Mouse (Mus musculus): ENCODE results near the gene Pacsin1. TPM values are rescaled to one million over a fixed set of nuclear protein-coding genes. Genes with fewer than 3 reads are reported as not detected.

Gene Pacsin1
- total RNA-seq, 2 experiments from 2014 or later = 0.33 to 1.8 TPM

DNA sequence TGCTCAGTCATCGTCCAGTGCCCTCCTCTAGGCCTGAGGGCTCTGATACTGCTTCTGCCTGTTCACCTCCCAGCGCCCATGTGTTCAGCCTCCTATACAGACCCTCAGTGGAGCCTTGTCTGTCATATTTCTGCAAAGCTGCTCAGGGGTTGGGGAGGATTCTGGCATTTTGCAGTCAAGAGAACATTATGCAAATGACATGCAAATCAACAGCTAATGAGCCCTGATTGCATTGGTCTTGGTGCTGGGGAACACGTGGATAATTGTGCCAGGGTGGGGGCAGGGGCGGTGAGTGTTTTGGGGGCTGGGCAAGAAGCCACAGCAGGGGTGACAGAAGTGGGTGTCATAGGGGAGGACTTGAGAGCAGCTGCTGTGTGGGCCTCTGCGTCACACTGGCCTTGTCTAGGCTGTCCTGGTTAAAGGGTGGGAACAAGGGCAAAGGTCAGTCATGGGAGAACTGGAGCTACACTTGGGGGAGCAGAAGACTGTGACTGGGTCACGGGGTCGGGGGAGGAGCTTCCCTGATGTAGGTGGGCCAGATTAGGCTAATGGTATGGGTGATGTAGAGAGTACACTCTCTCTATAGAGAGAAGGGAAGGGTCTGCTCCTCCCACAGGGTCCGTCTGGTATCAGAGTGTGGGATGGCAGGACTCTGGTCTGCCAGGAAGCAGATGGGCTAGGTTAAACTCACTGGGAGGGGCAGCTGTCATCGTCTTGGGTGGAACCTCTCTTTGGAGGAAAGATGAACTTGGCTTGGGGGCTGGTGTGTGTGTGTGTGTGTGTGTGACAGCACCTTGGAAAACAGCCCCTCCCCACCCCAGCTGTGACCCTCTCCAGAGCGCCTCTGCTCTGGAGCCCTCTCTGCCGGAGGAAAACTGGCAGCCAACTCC, 23.9 kb downstream of the Pacsin1 start:
- no peak for DNase-seq

DNA sequence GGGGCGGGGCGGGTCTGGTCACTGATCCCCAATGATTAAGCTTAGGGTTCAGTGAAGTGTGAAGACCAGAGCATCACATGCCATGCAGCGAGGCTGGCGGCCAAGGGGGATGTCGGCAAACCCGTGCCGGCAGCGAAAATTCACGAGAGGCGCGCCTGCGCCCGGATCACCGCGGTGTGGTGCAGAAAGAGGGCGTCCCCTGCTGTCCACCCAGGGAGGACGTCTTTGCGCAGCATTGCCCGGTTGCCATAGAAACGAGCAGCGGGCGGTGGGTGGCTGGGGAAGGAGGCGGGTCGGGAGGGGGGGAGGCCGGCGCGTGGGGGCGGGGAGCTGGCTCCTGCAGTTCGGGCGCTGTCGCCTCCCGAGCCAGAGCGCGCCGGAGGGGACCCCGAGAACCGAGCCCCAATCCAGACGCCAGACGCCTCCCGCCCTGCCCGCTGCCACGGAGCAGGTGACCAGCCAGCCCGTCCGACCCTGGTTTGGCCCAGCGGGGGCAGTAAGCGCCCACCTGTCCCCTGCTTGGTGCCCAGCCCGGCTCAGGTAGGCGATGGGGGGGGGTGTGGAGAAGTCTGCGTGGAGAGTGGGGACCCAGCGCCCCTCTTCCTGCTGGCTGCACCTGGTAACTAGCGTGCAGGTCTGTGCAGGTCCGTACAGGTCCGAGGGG, 29.7 kb downstream of the Pacsin1 start:
- peak; percentile 53 for DNase-seq

DNA sequence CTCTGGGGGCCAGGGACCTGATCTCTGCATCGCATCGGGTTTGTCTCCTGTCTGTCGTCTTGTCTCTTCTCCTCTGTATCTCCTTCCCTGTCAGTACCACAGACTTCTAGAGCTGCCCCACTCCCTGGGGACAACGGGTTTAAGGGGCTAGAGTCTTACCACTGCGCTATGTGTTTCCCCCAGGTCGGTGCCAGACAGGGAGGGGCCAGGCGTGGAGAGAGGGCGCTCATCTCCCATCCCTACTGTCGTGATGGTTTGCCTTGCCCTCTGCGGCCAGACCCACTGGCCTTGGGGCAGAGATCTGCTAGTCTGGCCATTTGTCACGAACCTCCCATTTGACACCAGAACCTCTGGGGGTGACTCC, 30.2 kb downstream of the Pacsin1 start:
- no peak for DNase-seq

DNA sequence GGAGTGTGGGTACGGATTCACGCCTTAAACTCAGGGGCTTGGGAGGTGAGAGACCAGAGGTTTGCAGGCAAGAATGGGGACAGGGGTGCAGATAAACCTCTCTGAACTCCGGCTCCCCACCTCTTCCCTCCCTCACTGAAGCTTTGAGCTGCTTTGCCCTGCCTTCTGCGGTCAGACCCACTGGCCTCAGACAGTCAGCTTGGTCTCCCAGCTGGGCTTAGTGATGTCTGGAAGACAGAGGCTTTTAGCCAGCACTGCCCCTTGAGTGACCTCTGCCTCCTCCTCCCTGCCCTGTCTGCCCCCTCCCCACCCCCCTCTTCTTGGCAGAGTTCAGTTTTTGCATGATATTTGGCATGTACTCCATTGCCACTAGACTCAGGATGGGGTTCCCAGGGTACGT, 31.1 kb downstream of the Pacsin1 start:
- no peak for DNase-seq

DNA sequence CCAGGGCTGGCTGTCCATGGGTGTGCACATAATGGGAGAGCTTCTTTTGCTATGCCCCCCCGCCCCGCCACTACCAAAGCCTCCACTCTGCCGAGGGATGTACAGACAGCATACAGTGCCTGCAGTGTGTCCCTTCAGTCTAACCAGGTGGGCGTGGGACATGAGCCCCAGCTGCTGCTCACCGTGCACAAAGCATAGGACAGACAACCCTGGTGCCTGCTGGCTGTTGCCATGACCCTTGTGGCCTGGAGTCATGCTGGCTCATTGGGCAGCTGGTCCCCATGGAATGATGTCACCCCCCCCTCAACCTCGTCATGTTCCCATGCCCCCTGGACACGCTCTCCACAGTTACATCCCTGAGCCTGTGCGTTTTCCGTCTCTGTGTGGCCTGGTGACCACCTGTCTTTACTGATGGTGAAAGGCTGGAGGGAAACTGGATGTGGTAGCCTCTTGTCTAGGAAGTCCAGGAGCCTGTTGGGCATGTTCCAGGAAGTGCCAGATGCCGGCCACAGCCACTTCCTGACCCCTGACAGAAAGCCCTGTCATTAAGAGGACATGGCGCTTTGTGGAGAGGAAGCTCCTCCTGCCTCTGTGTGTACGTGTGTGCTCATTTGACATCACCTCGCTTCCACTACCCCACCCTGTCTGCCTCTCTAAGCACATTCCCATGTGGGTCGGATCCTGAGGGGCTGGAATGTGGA, 35.8 kb downstream of the Pacsin1 start:
- no peak for DNase-seq

DNA sequence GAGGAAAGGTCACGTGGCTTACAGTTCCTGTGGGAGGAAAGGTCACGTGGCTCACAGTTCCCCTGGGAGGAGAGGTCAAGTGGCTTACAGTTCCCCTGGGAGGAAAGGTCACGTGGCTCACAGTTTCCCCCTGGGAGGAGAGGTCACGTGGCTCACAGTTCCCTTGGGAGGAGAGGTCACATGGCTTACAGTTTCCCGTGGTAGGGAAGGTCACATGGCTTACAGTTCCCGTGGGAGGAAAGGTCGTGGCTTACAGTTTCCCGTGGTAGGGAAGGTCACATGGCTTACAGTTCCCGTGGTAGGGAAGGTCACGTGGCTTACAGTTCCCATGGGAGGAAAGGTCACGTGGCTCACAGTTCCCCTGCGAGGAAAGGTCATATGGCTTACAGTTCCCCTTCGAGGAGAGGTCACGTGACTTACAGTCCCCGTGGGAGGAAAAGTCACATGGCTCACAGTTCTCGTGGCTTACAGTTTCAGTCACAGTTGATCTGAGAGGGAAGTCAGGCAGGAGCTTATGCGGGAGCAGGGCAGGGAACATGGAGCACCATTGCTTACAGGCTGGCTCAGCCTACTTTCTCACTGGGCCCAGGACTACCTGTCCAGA, 44.4 kb downstream of the Pacsin1 start:
- DNase-seq = no peak

DNA sequence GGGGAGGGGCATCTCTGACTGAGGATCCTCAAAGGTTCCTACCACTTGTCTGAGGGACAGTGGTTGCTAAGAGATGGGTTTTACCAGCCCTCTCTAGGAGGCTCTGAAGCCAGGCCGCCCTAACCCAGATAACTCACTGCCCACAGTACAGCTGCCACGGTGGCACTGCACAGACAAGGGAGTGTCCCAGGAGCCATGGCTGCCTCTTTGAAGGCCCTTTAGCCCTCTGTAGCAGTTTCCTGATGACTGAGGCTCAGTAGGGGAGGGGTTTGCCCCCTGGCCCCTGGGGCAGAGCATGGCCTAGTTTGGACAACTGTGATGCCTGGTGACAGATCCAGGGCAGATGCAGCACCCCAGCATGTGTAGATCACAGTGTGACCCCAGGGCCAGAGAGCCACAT, 45.5 kb downstream of the Pacsin1 start:
- no peak for DNase-seq

DNA sequence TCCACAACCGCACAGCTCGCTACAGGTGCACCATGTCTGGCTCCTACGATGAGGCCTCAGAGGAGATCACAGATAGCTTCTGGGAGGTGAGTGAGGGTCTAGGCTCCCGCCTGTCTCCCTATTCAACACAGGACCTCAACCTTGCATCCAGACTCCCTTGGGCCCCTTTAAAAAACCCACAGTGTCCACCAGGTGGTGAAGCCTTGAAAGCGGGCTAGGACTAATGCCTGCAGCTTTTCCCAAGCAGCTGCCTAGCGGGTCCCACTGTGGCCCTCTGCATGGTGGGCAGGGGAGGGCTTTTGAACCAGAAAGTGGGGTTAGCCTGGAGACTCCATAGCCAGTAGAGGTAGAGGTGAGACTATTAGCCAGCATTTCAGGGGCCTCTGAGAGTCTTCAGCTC, 46.5 kb downstream of the Pacsin1 start:
- no peak for DNase-seq

DNA sequence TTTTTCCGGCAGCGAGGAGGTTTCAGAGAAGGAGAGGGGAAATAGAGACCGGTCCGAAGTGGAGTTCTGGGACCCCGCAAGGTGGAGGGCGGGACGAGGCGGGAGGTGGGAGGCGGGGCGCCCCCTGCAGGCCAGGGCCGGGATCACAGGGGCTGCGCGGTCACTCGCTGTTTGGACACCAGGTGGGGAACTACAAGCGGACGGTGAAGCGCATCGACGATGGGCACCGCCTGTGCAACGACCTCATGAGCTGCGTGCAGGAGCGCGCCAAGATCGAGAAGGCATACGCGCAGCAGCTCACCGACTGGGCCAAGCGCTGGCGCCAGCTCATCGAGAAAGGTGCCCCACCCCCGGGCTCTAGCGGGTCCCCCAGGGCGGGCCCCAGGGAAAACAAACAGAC, 47.2 kb downstream of the Pacsin1 start:
- peak; percentile 67 for DNase-seq

DNA sequence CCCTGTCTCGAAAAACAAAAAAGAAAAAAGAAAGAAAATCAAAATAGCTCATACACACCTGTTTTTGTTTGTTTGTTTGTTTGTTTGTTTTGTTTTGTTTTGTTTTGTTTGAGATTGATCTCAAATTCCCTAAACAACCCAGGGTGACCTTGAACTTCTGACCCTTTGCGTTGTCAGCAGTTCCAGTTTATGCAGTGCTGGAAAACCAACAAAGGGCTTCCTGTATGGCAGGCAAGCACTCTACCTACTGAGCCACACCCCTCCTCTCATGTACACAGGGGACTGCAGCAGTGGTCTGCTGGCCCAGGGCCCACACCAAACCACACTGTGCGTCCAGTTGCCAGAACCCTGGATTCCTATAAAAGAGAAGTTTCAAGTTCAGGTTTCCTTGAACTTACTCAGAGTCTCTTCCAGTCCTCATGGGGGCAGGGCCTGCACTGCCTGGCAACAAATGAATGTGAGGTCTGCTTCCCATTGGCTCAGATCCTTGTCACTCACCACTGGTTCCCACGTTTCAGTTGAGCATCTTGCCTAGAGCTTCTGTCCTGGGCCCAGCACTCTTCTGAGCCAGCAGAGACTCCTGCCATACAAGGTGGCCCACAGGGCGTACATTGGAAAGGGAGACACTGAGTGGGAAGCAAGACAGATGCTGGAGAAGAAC, 48.8 kb downstream of the Pacsin1 start:
- peak; percentile 17 for DNase-seq

DNA sequence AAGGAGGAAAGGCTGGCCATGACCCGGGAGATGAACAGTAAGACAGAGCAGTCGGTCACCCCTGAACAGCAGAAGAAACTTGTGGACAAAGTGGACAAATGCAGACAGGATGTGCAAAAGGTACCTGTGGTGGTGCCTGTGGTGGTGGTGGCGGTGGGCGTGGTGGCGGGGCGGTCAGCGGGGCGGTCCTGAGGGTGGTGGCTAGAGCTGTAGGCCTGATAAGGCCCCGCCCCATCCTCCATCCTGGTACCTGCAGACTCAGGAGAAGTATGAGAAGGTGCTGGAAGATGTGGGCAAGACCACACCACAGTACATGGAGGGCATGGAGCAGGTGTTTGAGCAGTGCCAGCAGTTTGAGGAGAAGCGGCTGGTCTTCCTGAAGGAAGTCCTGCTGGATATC, 50.4 kb downstream of the Pacsin1 start:
- DNase-seq = no peak

DNA sequence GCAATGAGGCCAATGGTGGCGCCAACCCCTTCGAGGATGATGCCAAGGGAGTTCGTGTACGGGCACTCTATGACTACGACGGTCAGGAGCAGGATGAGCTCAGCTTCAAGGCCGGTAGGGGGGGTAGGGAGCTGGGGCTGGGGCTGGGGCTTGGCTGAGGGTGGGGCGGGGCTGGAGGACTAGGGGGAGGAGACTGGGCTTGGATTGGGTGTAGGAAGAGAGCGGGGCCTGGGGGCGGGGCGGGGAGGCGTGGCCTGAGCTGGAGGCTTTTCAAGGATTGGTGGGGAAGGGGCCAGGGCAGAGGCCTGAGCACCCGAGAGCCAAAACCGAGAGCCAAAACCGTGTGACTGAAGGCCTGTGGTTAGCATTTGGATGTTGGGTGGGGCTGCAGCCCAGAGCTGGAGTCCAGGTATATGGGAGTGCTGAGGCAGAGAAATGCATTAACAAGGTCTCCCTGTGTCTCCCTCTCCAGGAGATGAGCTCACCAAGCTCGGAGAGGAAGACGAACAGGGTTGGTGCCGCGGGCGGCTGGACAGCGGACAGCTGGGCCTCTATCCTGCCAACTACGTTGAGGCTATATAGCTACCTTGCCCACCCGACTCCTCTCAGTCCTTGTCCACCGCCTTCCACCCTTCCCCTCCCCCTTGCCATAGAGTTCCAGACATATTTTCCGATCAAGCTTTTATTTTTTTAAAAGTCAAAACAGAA, 52.8 kb downstream of the Pacsin1 start:
- peak; percentile 76 for DNase-seq

DNA sequence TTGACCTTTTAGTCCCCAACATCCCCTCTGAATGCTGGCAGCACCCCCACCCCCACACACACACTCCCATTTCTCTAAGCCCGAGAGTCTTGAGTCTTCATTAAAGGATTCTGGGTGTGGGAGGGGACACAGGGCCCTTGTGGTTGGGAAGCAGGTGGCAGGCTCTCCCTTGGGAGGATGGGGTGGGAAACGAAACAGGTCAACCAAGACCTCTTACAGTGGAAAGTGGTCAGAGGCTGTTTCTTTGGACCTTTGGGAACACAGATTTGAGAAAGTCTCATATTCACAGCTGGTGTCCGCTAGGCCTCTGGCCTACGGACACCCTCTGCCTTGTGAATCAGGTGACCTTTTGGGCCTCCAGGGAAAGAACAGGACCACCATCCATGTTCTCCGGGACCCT, 54.3 kb downstream of the Pacsin1 start:
- no peak for DNase-seq

DNA sequence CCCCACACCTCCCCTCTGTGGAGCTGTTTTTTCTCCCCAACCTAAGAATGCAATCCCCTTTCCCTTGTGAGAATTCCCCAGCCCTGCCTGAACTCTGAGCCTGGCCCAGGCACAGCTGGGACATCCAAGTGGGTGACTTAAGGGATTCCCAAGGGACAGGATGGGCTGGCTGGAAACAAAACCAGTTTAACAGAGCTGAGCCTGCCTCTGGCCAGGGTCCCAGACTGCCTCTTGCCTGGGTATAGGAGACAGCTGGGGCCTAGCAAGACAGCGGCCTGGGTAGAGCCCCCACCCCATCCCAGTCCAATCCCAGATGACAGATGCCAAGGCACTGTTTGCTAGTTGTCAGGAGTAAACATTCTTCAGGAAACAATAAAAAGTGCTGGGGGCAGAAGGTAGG, 57.5 kb downstream of the Pacsin1 start:
- no peak for DNase-seq

DNA sequence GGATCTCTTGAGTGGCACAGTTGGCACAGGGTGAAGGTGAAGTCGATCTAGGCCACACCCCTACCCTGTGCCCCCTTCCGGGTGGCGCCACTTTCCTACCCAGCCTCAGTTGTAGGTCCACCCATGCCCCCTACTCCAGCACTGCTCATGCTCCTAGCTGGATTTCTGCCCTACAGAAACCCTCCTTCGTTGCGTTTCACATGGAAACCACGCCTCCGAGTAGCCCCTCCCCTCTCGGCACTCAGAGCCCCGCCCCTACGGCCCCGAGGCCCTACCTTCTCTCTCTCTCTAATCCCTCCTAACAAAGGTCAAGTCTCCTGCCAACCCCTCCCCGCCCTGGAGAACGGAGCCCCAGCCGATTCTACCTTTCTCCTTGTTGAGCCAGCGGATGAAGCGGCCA, 61.5 kb downstream of the Pacsin1 start:
- no peak for DNase-seq

DNA sequence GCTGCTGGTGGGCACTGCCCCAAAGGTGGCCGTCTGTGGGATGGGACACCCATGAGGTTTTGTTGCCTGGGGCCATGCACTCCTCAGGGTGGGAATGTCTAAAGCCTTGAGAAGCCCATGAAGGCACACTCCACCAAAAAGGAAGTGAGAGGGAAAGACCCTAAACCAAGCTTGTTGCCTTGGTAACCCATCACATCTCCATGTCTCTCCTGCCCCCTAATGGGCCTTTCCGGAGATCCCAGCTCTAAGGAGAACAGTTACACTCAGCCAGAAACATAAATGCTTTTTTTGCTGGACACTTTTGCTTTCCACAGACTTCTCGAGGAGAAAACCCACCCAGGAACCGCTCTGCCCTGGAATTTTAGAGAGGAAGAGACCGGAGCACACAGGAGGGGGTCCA, 62.9 kb downstream of the Pacsin1 start:
- no peak for DNase-seq

DNA sequence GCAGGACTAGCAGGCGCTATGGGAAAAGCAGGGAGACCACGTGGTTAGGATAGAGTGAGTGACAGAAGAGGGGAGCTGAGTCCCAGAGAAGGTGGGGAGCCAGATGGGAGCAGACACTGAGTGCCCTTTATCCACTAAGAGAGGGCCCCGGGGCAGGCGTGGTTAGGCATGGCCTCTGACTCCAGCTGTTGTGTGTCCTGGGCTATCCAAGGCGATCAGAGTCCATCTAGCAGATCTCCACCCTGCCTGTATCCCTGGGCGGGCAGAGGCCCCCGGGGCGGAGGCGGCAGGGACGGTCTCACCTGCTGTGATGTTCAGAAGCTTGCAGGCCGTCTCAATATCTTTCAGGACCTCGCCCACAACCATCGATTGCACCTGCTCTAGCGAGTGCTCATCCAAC, 64.4 kb downstream of the Pacsin1 start:
- no peak for DNase-seq

DNA sequence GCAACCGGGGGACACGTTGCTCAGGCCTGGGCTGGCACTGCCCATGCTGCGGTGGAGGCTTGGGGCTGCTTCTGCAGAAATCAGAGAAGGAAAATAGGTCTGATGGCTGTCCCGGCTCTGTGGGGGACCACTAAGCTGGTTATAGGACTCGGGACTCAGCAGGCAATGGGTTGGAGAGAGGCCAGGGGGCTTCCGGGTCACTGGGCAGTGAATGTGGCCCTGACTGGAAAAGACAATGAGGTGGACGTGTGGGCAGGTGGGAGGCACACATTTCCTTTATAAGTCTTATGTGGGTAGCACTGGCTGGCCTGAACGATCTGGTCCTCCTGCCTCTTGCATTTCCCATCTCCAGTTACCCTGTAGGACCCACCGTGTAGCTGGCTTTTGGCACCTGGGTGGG, 65.0 kb downstream of the Pacsin1 start:
- DNase-seq = no peak

DNA sequence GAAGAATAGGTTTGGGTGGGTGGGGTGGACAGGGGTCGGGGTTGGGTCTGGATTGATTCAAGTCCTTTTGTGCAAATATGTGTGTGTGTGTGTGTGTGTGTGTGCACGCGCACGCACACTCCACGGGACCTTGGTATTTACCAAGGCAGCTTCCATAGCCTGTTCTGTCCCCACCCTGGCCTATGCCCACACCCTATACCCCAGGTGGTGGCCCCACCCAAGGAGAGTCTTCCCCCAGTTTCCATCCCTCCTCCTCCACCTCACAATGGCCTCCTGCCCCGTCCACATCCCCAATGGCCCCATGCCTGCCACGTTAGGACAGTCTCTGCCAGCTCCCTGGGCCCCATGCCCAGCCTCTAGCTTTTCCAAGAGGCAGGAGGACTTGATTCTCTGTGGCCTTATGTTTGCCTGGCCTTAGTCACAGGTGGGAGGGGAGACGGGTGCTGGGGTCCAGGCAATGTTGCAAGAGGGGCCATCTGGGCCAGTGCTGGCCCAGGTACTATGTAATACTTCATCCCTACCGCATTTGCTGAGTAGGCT, 65.9 kb downstream of the Pacsin1 start:
- DNase-seq = peak; percentile 63

DNA sequence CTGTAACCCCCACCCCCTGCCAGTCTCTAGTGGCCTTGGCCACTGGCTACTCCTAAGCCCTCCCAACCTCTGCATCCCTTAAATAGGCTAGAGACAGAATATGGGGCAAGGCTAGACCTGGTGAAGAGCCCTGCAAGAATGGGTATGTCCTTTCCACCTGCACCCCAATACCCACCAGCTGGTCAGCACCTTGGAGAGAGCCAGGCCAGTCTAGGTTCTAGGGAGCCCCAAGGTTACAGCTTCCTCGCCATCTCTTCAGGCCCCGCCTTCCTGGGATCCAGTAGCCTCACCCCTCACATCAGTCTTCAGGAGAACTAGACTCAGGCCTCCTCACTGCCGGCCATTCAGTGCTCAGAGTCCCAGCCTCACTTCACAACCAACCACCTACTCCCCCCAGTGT, 69.0 kb downstream of the Pacsin1 start:
- DNase-seq = no peak

DNA sequence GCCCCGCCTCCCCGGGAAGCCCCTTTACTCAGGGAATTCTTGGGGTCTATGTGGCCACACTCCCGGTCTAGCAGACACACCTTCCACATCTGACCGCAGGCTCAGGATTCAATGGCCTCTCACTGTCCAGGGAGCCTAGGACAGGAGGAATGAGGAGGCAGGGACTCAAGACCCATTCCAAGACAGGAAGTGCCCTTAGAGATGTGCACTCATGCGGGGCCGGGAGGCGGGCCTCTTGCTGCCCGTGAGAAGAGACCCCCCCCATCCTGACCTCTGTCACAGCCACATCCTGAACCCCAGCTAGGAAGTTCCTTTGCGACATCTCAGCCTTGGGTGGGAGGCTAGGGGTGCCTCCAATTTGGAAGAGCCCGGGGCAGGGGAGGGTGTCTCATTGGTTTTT, 69.7 kb downstream of the Pacsin1 start:
- no peak for DNase-seq
